Mouse (Mus musculus) megakaryocyte-erythroid progenitor cell, adult 5 weeks (primary cell): Measurements from ENCODE around the gene Crybb1. TPM values are rescaled to one million over a fixed set of nuclear protein-coding genes. Genes with fewer than 3 reads are reported as not detected.

Experiments used
- polyA plus RNA-seq: library from polyadenylated mRNA; stranded (reverse); fragments of >175 nt; gene quantifications from 2 replicates; pipeline ENCODE4 v1.2.3, GENCODE M21; 2012

The Crybb1 gene
- 0.06 and 0.34 TPM in 2 replicates for polyA plus RNA-seq

GRCm38 (mm10) chr5:112255426-112255825 lies at the start of gene Crybb1:
TSS of gene Crybb1 (plus strand) at chr5:112255815.

GRCm38 (mm10) chr5:112252400-112252799 lies 3.2 kb upstream of the Crybb1 start, which contains the start of gene Cryba4:
TSS of gene Cryba4 (minus strand) at chr5:112252518.

DNA sequence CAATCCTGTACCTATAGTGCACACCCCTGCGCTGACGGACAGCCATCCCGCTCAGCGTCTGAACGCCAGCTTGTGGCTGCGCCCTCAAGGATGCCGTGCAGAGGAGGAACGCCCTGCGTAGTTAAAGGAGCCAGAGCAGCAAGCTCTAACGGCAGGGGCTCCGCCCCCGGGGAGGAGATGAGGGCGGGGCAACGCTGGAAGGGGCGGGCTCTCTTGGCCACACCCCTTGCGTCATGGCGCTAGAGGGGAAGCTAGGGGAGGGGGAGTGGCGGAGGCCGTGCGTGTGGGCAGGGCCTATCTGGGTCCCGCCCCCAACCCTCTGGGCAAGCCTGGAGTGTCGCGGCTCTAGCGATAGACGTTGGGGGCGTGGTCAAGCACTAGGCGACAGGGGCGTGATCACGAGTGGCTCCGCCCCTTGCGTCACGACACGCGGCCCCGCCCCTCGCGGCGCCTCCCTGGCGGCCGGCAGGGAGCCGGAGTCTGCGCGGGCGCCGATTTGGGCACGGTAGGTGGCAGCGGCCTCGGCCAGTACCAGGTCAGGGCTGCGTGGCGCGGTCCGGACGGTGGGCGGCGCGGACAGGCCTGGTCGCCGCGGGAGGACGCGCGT lies 20.8 kb downstream of the Crybb1 start, which contains the start of gene Tpst2:
Tpst2 (plus strand) TSS at position 425 of the 607 bp plus-strand sequence.

Other genes with a start within 250 kb of the Crybb1 start
- 0.28 and 0.46 TPM in 2 replicates for gene Cryba4, start 3.3 kb upstream of the Crybb1 start, polyA plus RNA-seq
- 166 and 178 TPM in 2 replicates for gene Tpst2, start 20.9 kb downstream of the Crybb1 start, polyA plus RNA-seq
- gene Tfip11, start 70.5 kb downstream of the Crybb1 start, polyA plus RNA-seq = 58.1 and 62.2 TPM in 2 replicates
- gene Srrd, start 87.2 kb downstream of the Crybb1 start, polyA plus RNA-seq = 21.9 and 24.3 TPM in 2 replicates
- gene Hps4, start 87.3 kb downstream of the Crybb1 start, polyA plus RNA-seq = 31.8 and 38.2 TPM in 2 replicates
- gene Gm6583, start 100.2 kb downstream of the Crybb1 start, polyA plus RNA-seq = 0.04 TPM in 1 of 2 replicates, not detected in the other
- not detected in 2 replicates for gene Asphd2, start 139.1 kb downstream of the Crybb1 start, polyA plus RNA-seq
- not detected in 2 replicates for gene Gm6588, start 193.6 kb downstream of the Crybb1 start, polyA plus RNA-seq